Mouse (Mus musculus) common myeloid progenitor, adult 5-6 weeks (primary cell): ENCODE measurements around the gene Slco1a4. TPM values are rescaled to one million over a fixed set of nuclear protein-coding genes. Genes with fewer than 3 reads are reported as not detected.
"Not testable (repeated sequence)": the region's sequence is repeated elsewhere in the genome, so short reads cannot be mapped to it uniquely, and the experiment has no call there.

Source experiments
- ATAC-seq: replicated peaks from 2 replicates; pipeline ENCODE4 v1.8.0; 2016; ENCODE audit warnings: low read depth, mild to moderate bottlenecking, moderate TSS enrichment, inconsistent platforms; ENCODE audit not compliant: poor library complexity, severe bottlenecking
- total RNA-seq: library from RNA; stranded (forward); fragments of 200-1000, 187-1606 nt; gene quantifications from 2 replicates; pipeline ENCODE4 v1.2.3, GENCODE M21; 2017

The Slco1a4 gene
- total RNA-seq = not detected in 2 replicates

GRCm38 (mm10) chr6:141856085-141856484 is at the start of gene Slco1a4:
Gene Slco1a4 (minus strand): TSS chr6:141856199.
- no peak for ATAC-seq

GRCm38 (mm10) chr6:141898197-141898596 is 42.2 kb upstream of the Slco1a4 start:
- no peak for ATAC-seq

- no peak for ATAC-seq
Measured at GRCm38 (mm10) chr6:141889723-141890122, 33.7 kb upstream of the Slco1a4 start.

- ATAC-seq = 0 out of 2 replicates have a peak, but pooled peaks have one; percentile 54
Measured at GRCm38 (mm10) chr6:141888248-141888647, 32.2 kb upstream of the Slco1a4 start.

GRCm38 (mm10) chr6:141882581-141882980 is 26.6 kb upstream of the Slco1a4 start:
- no peak for ATAC-seq

- ATAC-seq = not testable (repeated sequence)
Measured at GRCm38 (mm10) chr6:141875742-141876141, 19.7 kb upstream of the Slco1a4 start.

GRCm38 (mm10) chr6:141871711-141872110 is 15.7 kb upstream of the Slco1a4 start:
- ATAC-seq = no peak

- ATAC-seq = no peak
Measured at GRCm38 (mm10) chr6:141868735-141869134, 12.7 kb upstream of the Slco1a4 start.

GRCm38 (mm10) chr6:141866026-141866425 is 10.0 kb upstream of the Slco1a4 start:
- ATAC-seq = no peak

GRCm38 (mm10) chr6:141857735-141858531 is 1.9 kb upstream of the Slco1a4 start:
- ATAC-seq = no peak

- ATAC-seq = no peak
Measured at GRCm38 (mm10) chr6:141853616-141854015, 2.4 kb downstream of the Slco1a4 start.

GRCm38 (mm10) chr6:141849051-141849450 is 6.9 kb downstream of the Slco1a4 start:
- no peak for ATAC-seq

GRCm38 (mm10) chr6:141797837-141798236 is 58.2 kb downstream of the Slco1a4 start:
- ATAC-seq = no peak

- ATAC-seq = no peak
Measured at GRCm38 (mm10) chr6:141774476-141774875, 81.5 kb downstream of the Slco1a4 start.

GRCm38 (mm10) chr6:141773710-141774109 is 82.3 kb downstream of the Slco1a4 start, which contains the start of gene Gm5724:
Gene Gm5724 (minus strand): TSS chr6:141773810.
- ATAC-seq = no peak

Other genes with a start within 250 kb of the Slco1a4 start
- not detected in 2 replicates for gene Slco1b2, start 226.7 kb downstream of the Slco1a4 start, total RNA-seq
- gene Gm5724, start 82.4 kb downstream of the Slco1a4 start, total RNA-seq = not detected in 2 replicates
- gene Slco1a1, start 90.8 kb upstream of the Slco1a4 start, total RNA-seq = not detected in 2 replicates
- gene Gm6614, start 155.2 kb upstream of the Slco1a4 start, total RNA-seq = not detected in 2 replicates